Mouse (Mus musculus): ENCODE data around the gene Adprm.

GRCm38 (mm10) chr11:67049256-67049655, 3.1 kb downstream of the Adprm start:
- TF ChIP-seq CTCF (IDR thresholded peaks at IDR 0.05; ENCODE audit: insufficient read depth, low read depth, low read length), result no peak
- TF ChIP-seq POLR2A (IDR thresholded peaks at IDR 0.05; ENCODE audit: insufficient read depth, low read depth, low read length), result no peak
